Mouse (Mus musculus) CD4-positive, CD25-positive, alpha-beta regulatory T cell, adult 2 months (primary cell): ENCODE results near the gene Tnr.

ENCODE experiments used
- DNase-seq: peaks from one replicate; pipeline ENCODE4 v3.0.0-alpha.2; 2012; ENCODE audit warnings: low read depth, low spot score

Gene Tnr

GRCm38 (mm10) chr1:159629822-159630589 is 106.4 kb downstream of the Tnr start:
- DNase-seq, result no peak

GRCm38 (mm10) chr1:159632558-159632957 is 109.0 kb downstream of the Tnr start:
- no peak for DNase-seq

- no peak for DNase-seq
Measured at GRCm38 (mm10) chr1:159639408-159639807, 115.8 kb downstream of the Tnr start.

- DNase-seq, result no peak
Measured at GRCm38 (mm10) chr1:159645719-159646118, 122.2 kb downstream of the Tnr start.

- DNase-seq, result no peak
Measured at GRCm38 (mm10) chr1:159650486-159650885, 126.9 kb downstream of the Tnr start.

- no peak for DNase-seq
Measured at GRCm38 (mm10) chr1:159655241-159655640, 131.7 kb downstream of the Tnr start.

GRCm38 (mm10) chr1:159657856-159658542 is 134.4 kb downstream of the Tnr start:
- DNase-seq, result no peak

GRCm38 (mm10) chr1:159660620-159661501 is 137.3 kb downstream of the Tnr start:
- no peak for DNase-seq

- DNase-seq, result peak; percentile 23
Measured at GRCm38 (mm10) chr1:159664496-159664895, 140.9 kb downstream of the Tnr start.

GRCm38 (mm10) chr1:159664945-159665344 is 141.4 kb downstream of the Tnr start:
- DNase-seq, result no peak

- DNase-seq, result no peak
Measured at GRCm38 (mm10) chr1:159670629-159671150, 147.1 kb downstream of the Tnr start.

GRCm38 (mm10) chr1:159671181-159671580 is 147.6 kb downstream of the Tnr start:
- DNase-seq, result no peak

GRCm38 (mm10) chr1:159674240-159674639 is 150.7 kb downstream of the Tnr start:
- DNase-seq, result peak; percentile 62

- no peak for DNase-seq
Measured at GRCm38 (mm10) chr1:159675472-159675871, 151.9 kb downstream of the Tnr start.

GRCm38 (mm10) chr1:159678221-159678935 is 154.8 kb downstream of the Tnr start:
- no peak for DNase-seq

- DNase-seq, result no peak
Measured at GRCm38 (mm10) chr1:159681252-159681651, 157.7 kb downstream of the Tnr start.

- no peak for DNase-seq
Measured at GRCm38 (mm10) chr1:159686476-159687231, 163.1 kb downstream of the Tnr start.

- no peak for DNase-seq
Measured at GRCm38 (mm10) chr1:159696717-159697116, 173.1 kb downstream of the Tnr start.

- DNase-seq, result peak; percentile 38
Measured at GRCm38 (mm10) chr1:159702038-159702437, 178.5 kb downstream of the Tnr start.

- DNase-seq, result no peak
Measured at GRCm38 (mm10) chr1:159704925-159705324, 181.4 kb downstream of the Tnr start.
